Mouse (Mus musculus) midbrain, embryonic 11.5 days (tissue): ENCODE measurements around the gene Mast1. TPM values are rescaled to one million over a fixed set of nuclear protein-coding genes. Genes with fewer than 3 reads are reported as not detected.

Experiments used
- ATAC-seq: fragments of 200-750 bp; cut with Nextera tagmentation; 2 replicates; pipeline ENCODE4 v1.8.0; 2017; ENCODE audit warnings: moderate TSS enrichment, moderate library complexity; ENCODE audit not compliant: low FRiP score
- DNase-seq: peaks from one replicate; pipeline ENCODE4 v3.0.0; 2015; ENCODE audit warnings: low spot score; ENCODE audit errors: missing footprints
- H3K27ac ChIP-seq: fragments of 300-500 bp; sonication (generic); 2 replicates; pipeline ENCODE4 v1.5.1; 2014; ENCODE audit warnings: low read depth, low read length
- H3K27me3 ChIP-seq: fragments of 300-500 bp; sonication (generic); 2 replicates; pipeline ENCODE4 v1.6.1; 2014; ENCODE audit warnings: mild to moderate bottlenecking, low read length, moderate library complexity, mixed read lengths; ENCODE audit not compliant: control insufficient read depth, insufficient read depth
- H3K36me3 ChIP-seq: fragments of 300-500 bp; sonication (generic); 2 replicates; pipeline ENCODE4 v1.6.1; 2014; ENCODE audit warnings: mild to moderate bottlenecking, low read length, moderate library complexity, mixed read lengths; ENCODE audit not compliant: control insufficient read depth, insufficient read depth
- H3K4me1 ChIP-seq: fragments of 300-500 bp; sonication (generic); 2 replicates; pipeline ENCODE4 v1.6.1; 2014; ENCODE audit warnings: low read length; ENCODE audit not compliant: control insufficient read depth, insufficient read depth
- H3K4me2 ChIP-seq: fragments of 300-500 bp; sonication (generic); 2 replicates; pipeline ENCODE4 v1.6.1; 2014; ENCODE audit warnings: mild to moderate bottlenecking, moderate library complexity
- H3K4me3 ChIP-seq: fragments of 300-500 bp; sonication (generic); 2 replicates; pipeline ENCODE4 v1.5.1; 2014; ENCODE audit warnings: low read depth, low read length
- H3K9ac ChIP-seq: fragments of 300-500 bp; sonication (generic); 2 replicates; pipeline ENCODE4 v1.6.1; 2014; ENCODE audit warnings: low read length
- H3K9me3 ChIP-seq: fragments of 300-500 bp; sonication (generic); 2 replicates; pipeline ENCODE4 v1.6.1; 2016; ENCODE audit warnings: low read length; ENCODE audit not compliant: control insufficient read depth
- WGBS: fragments of 180-500 bp; shearing (Covaris S2); extraction: QIAGEN DNeasy Blood & Tissue Kit; methylation state at CpG from one replicate; pipeline ENCODE4 v1.1.7; 2014; 5-methylcytosine and 5-hydroxymethylcytosine counted together
- polyA plus RNA-seq: library from polyadenylated mRNA; unstranded; fragments of >200 nt; fragmentation: Nextera tagmentation; extraction: Ambion mirVana; gene quantifications from 2 replicates; pipeline ENCODE4 v1.2.1, GENCODE M21; 2014

Mast1 gene
- polyA plus RNA-seq, 1 experiment from 2014 or later = 8.8 TPM

DNA sequence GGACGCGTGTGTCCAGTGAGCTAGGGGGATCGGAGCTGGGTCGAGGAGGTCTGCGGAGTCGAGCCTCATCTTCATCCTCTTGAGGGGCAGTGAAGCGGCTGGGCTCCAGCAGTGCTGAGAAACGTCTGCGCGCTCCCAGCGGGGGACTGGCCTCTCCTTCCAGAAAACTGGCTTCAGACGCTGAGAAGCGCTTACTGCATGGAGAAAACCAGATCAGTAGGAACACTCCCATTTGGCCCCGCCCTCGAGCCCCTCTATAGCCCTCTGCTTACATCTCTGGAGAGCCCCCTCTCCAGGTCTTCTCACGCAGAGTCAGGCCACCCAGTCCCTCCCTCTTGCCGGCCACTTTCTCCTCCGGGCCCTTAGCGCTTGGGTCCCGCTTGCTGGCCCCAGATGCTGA lies 19.4 kb downstream of the Mast1 start:
- Histone ChIP-seq H3K4me2 (no peak overlapping the region), H3K9ac (no peak overlapping the region), H3K4me1 (peaks cover 4% of the 10 kb centered on the region), H3K27me3 (peaks cover 20% of the 10 kb centered on the region), H3K27ac (no peak overlapping the region), H3K9me3 (no peaks in the 10 kb centered on the region), H3K36me3 (no peaks in the 10 kb centered on the region), H3K4me3 (no peak overlapping the region)
- no peak for ATAC-seq
- DNase-seq = no peak
- WGBS = 30% methylated on average over 20 of the region's 20 CpGs

DNA sequence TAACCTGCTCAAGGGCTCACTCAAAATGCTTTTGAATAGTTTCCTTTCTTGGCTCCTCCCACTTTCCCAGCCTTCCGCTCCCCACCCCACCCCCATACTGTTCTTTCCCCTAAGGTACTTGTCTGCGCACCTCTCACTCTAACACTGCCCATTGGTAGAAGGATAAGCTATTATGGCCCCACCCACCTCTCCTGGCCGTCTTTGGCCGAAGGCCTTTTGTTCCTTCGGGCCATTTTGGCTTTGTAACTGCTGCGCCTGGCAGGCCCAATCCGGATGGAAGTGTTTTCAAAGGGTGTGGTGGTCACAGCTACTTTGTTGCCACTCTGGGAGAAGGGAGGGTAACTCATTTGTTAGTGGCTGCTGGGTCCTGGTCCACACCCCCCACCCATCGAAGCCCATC lies 21.9 kb downstream of the Mast1 start:
- no peaks in the 10 kb centered on the region for H3K9me3 ChIP-seq
- H3K27ac ChIP-seq = no peak overlapping the region
- H3K4me1 ChIP-seq = peaks cover 5% of the 10 kb centered on the region
- peaks cover 41% of the 10 kb centered on the region for H3K27me3 ChIP-seq
- 88% methylated on average over 8 of the region's 8 CpGs for WGBS
- no peak for ATAC-seq
- no peaks in the 10 kb centered on the region for H3K36me3 ChIP-seq
- H3K9ac ChIP-seq = no peak overlapping the region
- H3K4me2 ChIP-seq = no peak overlapping the region
- no peak overlapping the region for H3K4me3 ChIP-seq
- no peak for DNase-seq

DNA sequence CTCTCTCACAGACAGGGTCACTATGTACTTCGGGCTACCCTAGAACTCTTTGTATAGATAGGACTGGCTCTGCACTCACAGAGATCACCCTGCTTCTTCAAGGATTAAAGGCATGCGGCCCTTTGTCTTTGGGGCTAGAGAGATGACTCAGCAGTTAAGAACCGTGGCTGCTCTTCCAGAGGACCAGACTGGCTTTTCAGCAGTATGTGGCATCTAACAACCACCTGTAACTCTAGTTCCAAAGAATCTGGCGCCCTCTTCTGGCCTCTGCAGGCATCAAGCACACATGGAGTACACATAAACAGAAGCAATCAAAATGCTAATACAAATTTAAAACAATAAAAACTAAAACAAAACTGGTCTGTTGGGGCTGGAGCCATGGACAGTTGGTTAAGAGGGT lies 23.2 kb downstream of the Mast1 start:
- 25% methylated on average over 4 of the region's 4 CpGs for WGBS
- H3K27me3 ChIP-seq = peaks cover 47% of the 10 kb centered on the region

GRCm38 (mm10) chr8:84913502-84913900 lies 23.7 kb downstream of the Mast1 start:
- Histone ChIP-seq H3K4me3 (peak overlapping the region; percentile 28), H3K27me3 (peaks cover 47% of the 10 kb centered on the region), H3K4me2 (peak overlapping the region; percentile 44), H3K9me3 (no peaks in the 10 kb centered on the region), H3K4me1 (peaks cover 13% of the 10 kb centered on the region), H3K27ac (no peak overlapping the region), H3K36me3 (no peaks in the 10 kb centered on the region), H3K9ac (peak overlapping the region; percentile 14; the same call in 1 of the 2 replicates)
- ATAC-seq (no peak), DNase-seq (no peak)
- 19% methylated on average over 9 of the region's 9 CpGs for WGBS

More for the DNA sequence above, 23.2 kb downstream of the Mast1 start:
- Histone ChIP-seq H3K9me3 (no peaks in the 10 kb centered on the region), H3K4me2 (no peak overlapping the region), H3K27ac (no peak overlapping the region), H3K9ac (no peak overlapping the region), H3K4me1 (peaks cover 10% of the 10 kb centered on the region), H3K4me3 (no peak overlapping the region), H3K36me3 (no peaks in the 10 kb centered on the region)
- no peak for ATAC-seq
- no peak for DNase-seq

- peaks cover 46% of the 10 kb centered on the region for H3K27me3 ChIP-seq
- H3K27ac ChIP-seq = no peak overlapping the region
- peak overlapping the region; percentile 14 for H3K9ac ChIP-seq
- no peaks in the 10 kb centered on the region for H3K9me3 ChIP-seq
- H3K4me1 ChIP-seq = peaks cover 13% of the 10 kb centered on the region
- DNase-seq (peak; percentile 91), ATAC-seq (no peak)
- 2% methylated on average over 55 of the region's 55 CpGs for WGBS
- H3K4me3 ChIP-seq = peak overlapping the region; percentile 28
- peak overlapping the region; percentile 44 for H3K4me2 ChIP-seq
- no peaks in the 10 kb centered on the region for H3K36me3 ChIP-seq
Observed at GRCm38 (mm10) chr8:84912895-84913501, 24.2 kb downstream of the Mast1 start.

- no peak overlapping the region for H3K9ac ChIP-seq
- no peaks in the 10 kb centered on the region for H3K36me3 ChIP-seq
- ATAC-seq (no peak), DNase-seq (no peak)
- H3K4me2 ChIP-seq = peak overlapping the region; percentile 44
- H3K27ac ChIP-seq = no peak overlapping the region
- no peaks in the 10 kb centered on the region for H3K9me3 ChIP-seq
- peaks cover 13% of the 10 kb centered on the region for H3K4me1 ChIP-seq
- H3K4me3 ChIP-seq = no peak overlapping the region
- WGBS = 21% methylated on average over 27 of the region's 27 CpGs
- H3K27me3 ChIP-seq = peaks cover 43% of the 10 kb centered on the region
Observed at GRCm38 (mm10) chr8:84912391-84912790, 24.8 kb downstream of the Mast1 start.

DNA sequence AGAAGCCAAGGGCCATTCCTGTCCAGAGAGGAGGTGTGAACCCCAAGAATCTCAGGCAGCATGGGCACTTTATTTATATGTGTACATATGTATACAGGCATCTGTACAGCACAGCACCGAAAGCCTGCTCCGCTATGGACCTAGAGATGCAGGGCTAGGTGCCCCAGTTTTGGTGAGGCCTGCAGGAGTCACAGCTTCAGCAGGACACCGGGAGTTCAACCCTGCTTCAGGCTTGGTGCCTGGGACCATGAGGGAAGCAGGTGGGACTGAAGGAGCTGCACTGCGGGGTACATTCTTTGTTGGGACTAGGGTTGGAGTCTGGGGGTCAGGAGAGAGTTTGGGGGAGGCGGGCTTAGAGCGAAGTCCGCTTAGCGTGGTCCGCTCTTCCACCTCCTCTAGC lies 25.3 kb downstream of the Mast1 start:
- no peak overlapping the region for H3K4me3 ChIP-seq
- no peak overlapping the region for H3K9ac ChIP-seq
- H3K27me3 ChIP-seq = peaks cover 43% of the 10 kb centered on the region
- DNase-seq = no peak
- no peaks in the 10 kb centered on the region for H3K9me3 ChIP-seq
- no peak for ATAC-seq
- H3K4me1 ChIP-seq = peaks cover 13% of the 10 kb centered on the region
- H3K27ac ChIP-seq = no peak overlapping the region
- no peaks in the 10 kb centered on the region for H3K36me3 ChIP-seq
- no peak overlapping the region for H3K4me2 ChIP-seq
- WGBS = 81% methylated on average over 9 of the region's 9 CpGs

DNA sequence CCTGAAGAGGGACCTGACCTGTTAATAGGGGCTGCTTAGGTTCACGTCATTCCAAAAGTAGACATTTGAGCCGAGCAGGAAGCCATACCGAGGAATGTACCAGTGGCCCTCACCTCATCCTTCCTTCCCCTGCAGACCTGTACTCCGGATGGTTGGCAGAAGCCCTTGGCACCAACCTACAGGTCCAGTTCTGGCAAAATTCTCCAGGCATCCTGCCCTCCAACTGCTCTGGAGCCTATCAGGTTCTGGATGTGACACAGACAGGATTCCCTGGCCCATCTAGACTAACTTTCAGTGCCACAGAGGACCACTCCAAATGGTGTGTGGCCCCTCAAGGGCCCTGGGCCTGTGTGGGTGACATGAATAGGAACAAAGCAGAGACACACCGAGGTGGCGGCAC lies 26.6 kb downstream of the Mast1 start:
- Histone ChIP-seq H3K4me3 (no peak overlapping the region), H3K27ac (no peak overlapping the region), H3K9me3 (no peaks in the 10 kb centered on the region), H3K4me2 (no peak overlapping the region), H3K9ac (no peak overlapping the region), H3K27me3 (peaks cover 43% of the 10 kb centered on the region), H3K4me1 (peaks cover 13% of the 10 kb centered on the region), H3K36me3 (no peaks in the 10 kb centered on the region)
- no peak for DNase-seq
- ATAC-seq = no peak
- WGBS = 92% methylated on average over 6 of the region's 6 CpGs

- ATAC-seq = no peak
- no peak overlapping the region for H3K4me2 ChIP-seq
- H3K9me3 ChIP-seq = no peaks in the 10 kb centered on the region
- H3K27me3 ChIP-seq = peaks cover 43% of the 10 kb centered on the region
- no peak overlapping the region for H3K27ac ChIP-seq
- no peaks in the 10 kb centered on the region for H3K36me3 ChIP-seq
- H3K4me3 ChIP-seq = no peak overlapping the region
- no peak overlapping the region for H3K9ac ChIP-seq
- 84% methylated on average over 5 of the region's 5 CpGs for WGBS
- no peak for DNase-seq
- peaks cover 13% of the 10 kb centered on the region for H3K4me1 ChIP-seq
Observed at GRCm38 (mm10) chr8:84909949-84910348, 27.2 kb downstream of the Mast1 start.
